Mouse (Mus musculus) spleen, adult 2 months (tissue): ENCODE results near the gene Slc7a8. TPM values are rescaled to one million over a fixed set of nuclear protein-coding genes. Genes with fewer than 3 reads are reported as not detected.

Experiments
- DNase-seq, 2 experiments: peaks; one replicate each; pipeline versions ENCODE4 v3.0.0 to v3.0.0-alpha.2; 2012 to 2021; ENCODE audit warnings: low spot score in 2 of 2, low read depth in 1 of 2
- H3K27ac ChIP-seq: fragments of 200-500 bp; 2 replicates; pipeline ENCODE4 v1.5.1; 2012; ENCODE audit warnings: low read length, inconsistent platforms; ENCODE audit not compliant: insufficient read depth
- H3K27me3 ChIP-seq: fragments of 200-500 bp; 2 replicates; pipeline ENCODE4 v1.6.1; 2012; ENCODE audit warnings: mild to moderate bottlenecking, moderate library complexity, low read length, inconsistent platforms; ENCODE audit not compliant: control insufficient read depth, insufficient read depth
- H3K36me3 ChIP-seq: fragments of 200-500 bp; 2 replicates; pipeline ENCODE4 v1.6.1; 2012; ENCODE audit warnings: mild to moderate bottlenecking, low read length, inconsistent platforms; ENCODE audit not compliant: control insufficient read depth, insufficient read depth
- H3K4me1 ChIP-seq: fragments of 200-500 bp; 2 replicates; pipeline ENCODE4 v1.6.1; 2011; ENCODE audit warnings: inconsistent platforms; ENCODE audit not compliant: control insufficient read depth, insufficient read depth, insufficient read length
- H3K4me3 ChIP-seq: fragments of 200-500 bp; 2 replicates; pipeline ENCODE4 v1.5.1; 2011; ENCODE audit warnings: mild to moderate bottlenecking, inconsistent platforms; ENCODE audit not compliant: insufficient read depth, insufficient read length; ENCODE audit errors: extremely low read depth
- CTCF ChIP-seq: fragments of 200-500 bp; IDR thresholded peaks from 2 replicates; pipeline ENCODE4 v1.5.1; 2011; ENCODE audit warnings: mild to moderate bottlenecking, inconsistent platforms; ENCODE audit not compliant: insufficient read depth, insufficient read length, insufficient replicate concordance; ENCODE audit errors: extremely low read depth
- POLR2A ChIP-seq: fragments of 200-500 bp; IDR thresholded peaks from 2 replicates; pipeline ENCODE4 v1.6.1; 2011; ENCODE audit warnings: low read depth, low read length, inconsistent platforms
- WGBS: fragments of 180-500 bp; shearing (Covaris S2); methylation state at CpG from one replicate; pipeline ENCODE4 v1.1.7; 2018; 5-methylcytosine and 5-hydroxymethylcytosine counted together
- polyA plus RNA-seq: library from polyadenylated mRNA; depleted of rRNA; stranded (reverse); fragments of >200 nt; gene quantifications from 2 replicates; pipeline ENCODE4 v1.2.3, GENCODE M21; 2012

Gene Slc7a8
- polyA plus RNA-seq, 1 experiment, result 13.3 TPM

DNA sequence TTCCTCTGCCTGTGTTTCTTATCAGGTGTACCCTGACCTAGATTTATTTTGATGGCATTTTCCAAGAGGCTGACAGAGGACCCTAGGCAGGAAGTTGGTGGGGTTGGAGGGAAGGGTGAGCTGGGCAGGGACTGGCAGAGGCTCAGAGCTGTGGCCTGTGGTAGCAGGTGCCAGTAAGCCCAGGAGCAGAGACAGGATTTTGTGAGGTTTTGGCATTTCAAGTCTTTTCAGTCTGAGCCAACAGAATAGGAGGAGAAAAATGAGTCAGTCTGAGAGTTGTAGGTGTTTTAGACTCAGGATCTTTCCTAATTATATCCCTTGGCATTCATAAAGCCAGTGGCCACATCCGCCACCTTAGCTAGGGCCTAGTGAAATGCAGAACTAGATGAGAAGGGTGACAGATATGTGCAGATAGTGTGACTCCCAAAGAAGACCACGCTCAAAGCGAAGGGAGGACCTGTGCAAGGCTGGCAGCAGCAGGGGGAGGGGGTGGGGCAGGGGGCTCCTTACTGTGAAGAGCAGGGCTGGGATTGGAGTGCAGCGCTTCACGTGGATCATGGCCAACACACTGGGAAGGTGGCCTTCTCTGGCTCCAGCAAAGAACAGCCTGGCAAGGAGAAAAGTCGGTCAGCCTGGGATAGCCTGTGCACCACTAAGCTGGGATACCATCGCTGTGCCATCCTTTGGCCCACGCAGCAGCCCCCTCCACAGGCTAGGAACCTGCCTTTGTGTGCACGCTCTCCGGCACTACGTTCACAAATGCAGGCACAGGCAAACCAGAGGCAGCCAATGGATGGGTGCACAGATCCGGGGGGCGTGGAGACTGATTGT, 52.7 kb downstream of the Slc7a8 start:
- H3K4me3 ChIP-seq, result no peak overlapping the region
- no peak overlapping the region for H3K27ac ChIP-seq
- 88% methylated on average over 13 of the region's 13 CpGs for WGBS
- no peaks in the 10 kb centered on the region for H3K4me1 ChIP-seq
- no peaks in the 10 kb centered on the region for H3K27me3 ChIP-seq
- H3K36me3 ChIP-seq, result no peaks in the 10 kb centered on the region
- TF ChIP-seq CTCF (no peak), POLR2A (no peak)
- no peak for DNase-seq

DNA sequence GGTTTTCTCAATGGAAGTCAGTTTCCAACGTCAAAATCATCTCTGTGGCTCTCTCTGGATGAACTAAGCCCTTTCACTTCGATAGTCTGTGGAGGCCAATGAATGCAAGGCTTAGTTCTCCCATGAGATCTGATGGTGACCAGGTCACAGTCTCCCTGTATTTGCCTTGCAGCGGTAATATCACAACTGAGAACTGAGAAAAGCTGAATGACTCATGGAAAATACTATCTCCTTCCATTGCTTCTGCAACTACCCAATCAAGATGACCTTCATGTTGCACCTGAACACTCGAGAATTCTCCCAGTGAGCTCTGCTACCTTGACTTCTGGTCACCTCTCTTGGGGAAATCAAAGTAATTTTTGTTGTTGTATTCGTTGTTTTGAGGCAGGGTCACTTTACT, 54.2 kb downstream of the Slc7a8 start:
- H3K4me3 ChIP-seq, result no peak overlapping the region
- TF ChIP-seq POLR2A, result no peak
- no peak for TF ChIP-seq CTCF
- no peaks in the 10 kb centered on the region for H3K36me3 ChIP-seq
- no peaks in the 10 kb centered on the region for H3K4me1 ChIP-seq
- H3K27ac ChIP-seq, result no peak overlapping the region
- no peak for DNase-seq
- no peaks in the 10 kb centered on the region for H3K27me3 ChIP-seq
- 81% methylated on average over 5 of the region's 5 CpGs for WGBS

DNA sequence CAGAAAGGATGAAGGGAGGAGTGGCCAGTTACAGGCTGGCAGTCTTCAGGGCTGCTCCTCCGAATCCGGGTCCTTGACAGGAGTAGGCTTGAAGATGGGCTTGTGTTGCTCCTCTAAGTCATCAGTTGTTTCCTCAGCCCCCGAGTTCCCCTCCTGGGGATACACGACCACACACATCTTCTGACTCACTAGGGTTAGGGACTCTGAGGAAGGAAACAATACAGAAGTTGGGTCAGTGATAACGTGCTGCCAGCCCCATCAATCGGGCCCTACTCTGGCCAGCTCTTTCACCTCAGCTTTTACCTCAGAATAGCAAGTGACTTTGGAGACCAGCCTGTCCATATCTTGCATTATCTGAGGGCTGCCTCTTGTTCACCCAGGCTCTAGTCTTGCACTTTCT, 57.7 kb downstream of the Slc7a8 start:
- DNase-seq, result no peak
- H3K4me1 ChIP-seq, result no peaks in the 10 kb centered on the region
- H3K27me3 ChIP-seq, result no peaks in the 10 kb centered on the region
- no peak overlapping the region for H3K27ac ChIP-seq
- no peak overlapping the region for H3K4me3 ChIP-seq
- WGBS, result 38% methylated on average over 6 of the region's 6 CpGs
- H3K36me3 ChIP-seq, result no peaks in the 10 kb centered on the region
- TF ChIP-seq CTCF (no peak), POLR2A (no peak)

DNA sequence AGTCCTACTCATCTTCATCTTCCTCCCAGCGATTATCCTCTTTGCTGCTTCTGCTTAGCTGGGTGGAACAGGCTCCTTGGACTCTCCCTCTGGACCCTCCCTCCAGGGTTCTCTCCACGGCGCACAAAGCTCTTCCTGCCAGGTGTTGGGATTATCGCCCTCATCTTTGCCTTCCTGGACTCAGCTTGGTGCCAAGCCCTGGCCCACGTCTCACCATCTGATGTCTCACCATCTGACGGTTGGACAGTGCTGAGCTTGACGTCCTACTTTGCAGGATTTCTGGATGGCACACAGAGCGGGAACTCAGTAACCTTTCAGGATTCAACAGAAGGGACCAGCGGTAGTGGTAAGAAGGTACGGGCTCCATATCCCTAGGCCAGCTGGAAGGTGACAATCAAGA, 60.0 kb downstream of the Slc7a8 start:
- H3K4me1 ChIP-seq, result no peaks in the 10 kb centered on the region
- H3K27ac ChIP-seq, result no peak overlapping the region
- no peak for DNase-seq
- H3K36me3 ChIP-seq, result no peaks in the 10 kb centered on the region
- H3K4me3 ChIP-seq, result no peak overlapping the region
- 88% methylated on average over 10 of the region's 10 CpGs for WGBS
- TF ChIP-seq POLR2A (no peak), CTCF (no peak)
- H3K27me3 ChIP-seq, result no peaks in the 10 kb centered on the region

DNA sequence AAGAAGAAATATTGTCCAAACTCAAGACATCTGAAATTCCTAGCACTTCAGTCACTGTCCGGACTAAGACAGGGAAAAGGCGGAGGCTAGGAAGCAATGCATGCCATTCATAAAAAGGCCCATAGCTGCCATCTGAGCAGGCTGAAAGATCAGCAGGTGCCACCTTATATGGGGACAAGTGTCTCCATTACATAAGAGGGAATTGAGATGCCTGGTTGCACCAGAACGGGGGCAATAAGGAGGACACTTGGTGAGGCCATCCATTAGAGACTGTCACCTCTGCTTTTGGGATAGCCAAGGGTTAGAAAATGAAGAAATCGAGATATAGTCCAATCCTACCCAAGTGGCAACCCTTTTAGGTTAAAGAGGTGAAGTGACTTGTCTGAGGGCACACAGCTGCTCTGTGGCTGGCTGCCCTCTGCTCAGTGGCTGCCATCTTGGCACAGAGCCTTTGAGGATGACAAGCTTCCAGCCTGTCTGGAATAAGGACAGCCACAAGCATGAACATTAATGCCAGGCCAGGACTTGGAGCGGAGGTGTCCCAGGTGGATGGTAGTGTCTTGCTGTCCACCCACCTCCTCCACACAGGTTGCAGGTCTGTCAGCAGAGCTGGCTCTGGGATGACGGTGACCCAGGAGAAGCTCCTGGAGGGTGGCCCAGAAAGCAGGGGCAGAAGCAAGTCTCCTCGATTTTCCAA, 60.9 kb downstream of the Slc7a8 start:
- WGBS, result 83% methylated on average over 7 of the region's 7 CpGs
- Histone ChIP-seq H3K27me3 (no peaks in the 10 kb centered on the region), H3K27ac (no peak overlapping the region), H3K4me3 (no peak overlapping the region), H3K36me3 (no peaks in the 10 kb centered on the region), H3K4me1 (no peaks in the 10 kb centered on the region)
- TF ChIP-seq CTCF (no peak), POLR2A (no peak)
- DNase-seq, result no peak

DNA sequence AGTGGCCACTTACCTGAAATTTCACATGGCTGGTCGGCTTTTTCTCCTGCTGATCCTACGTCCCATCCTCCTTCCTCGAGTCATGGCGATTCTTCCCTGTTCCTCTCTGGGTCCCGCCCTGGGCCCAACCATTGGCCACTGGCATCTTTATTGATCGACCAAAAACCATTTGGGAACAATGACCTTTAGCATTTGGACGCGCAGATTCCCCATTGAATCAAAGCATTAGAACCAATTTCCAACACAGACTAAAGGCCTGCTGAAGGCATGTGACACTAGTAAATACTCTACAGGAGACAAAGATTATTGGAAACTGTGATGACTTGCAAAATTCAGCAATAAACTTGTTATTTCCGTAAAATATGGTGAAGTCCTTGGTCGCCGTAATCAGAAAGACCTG, 61.7 kb downstream of the Slc7a8 start:
- WGBS, result 93% methylated on average over 11 of the region's 11 CpGs
- H3K27me3 ChIP-seq, result no peaks in the 10 kb centered on the region
- no peak overlapping the region for H3K4me3 ChIP-seq
- DNase-seq, result no peak
- H3K4me1 ChIP-seq, result no peaks in the 10 kb centered on the region
- no peak overlapping the region for H3K27ac ChIP-seq
- TF ChIP-seq CTCF (no peak), POLR2A (no peak)
- no peaks in the 10 kb centered on the region for H3K36me3 ChIP-seq

DNA sequence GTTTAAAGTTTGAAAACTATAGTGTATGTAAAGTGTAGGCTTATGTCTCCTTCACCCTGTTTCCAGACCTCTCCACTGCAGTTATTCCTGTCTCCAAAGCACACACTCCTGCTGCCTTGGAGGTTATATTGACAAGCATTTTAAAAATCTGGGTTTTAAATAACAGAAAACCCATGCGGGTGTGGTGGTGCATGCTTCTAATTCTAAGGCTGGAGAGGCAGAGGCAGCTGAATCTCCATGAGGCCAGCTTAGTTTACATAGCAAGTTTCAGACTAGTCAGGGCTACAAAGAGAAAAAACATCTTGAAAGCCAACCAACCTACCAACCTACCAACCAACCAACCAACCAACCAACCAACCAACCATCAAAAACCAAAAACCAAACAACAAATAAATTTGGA, 66.3 kb downstream of the Slc7a8 start:
- TF ChIP-seq CTCF (no peak), POLR2A (no peak)
- H3K36me3 ChIP-seq, result no peaks in the 10 kb centered on the region
- no peak for DNase-seq
- no peak overlapping the region for H3K27ac ChIP-seq
- 83% methylated on average over 1 of the region's 1 CpGs for WGBS
- no peaks in the 10 kb centered on the region for H3K27me3 ChIP-seq
- peaks cover 10% of the 10 kb centered on the region; the same call in 1 of the 2 replicates for H3K4me1 ChIP-seq
- no peak overlapping the region for H3K4me3 ChIP-seq
